Mouse (Mus musculus) cerebellum, postnatal 10 days (tissue): ENCODE results near the gene Rpl36al.
"Not testable (repeated sequence)": the region's sequence is repeated elsewhere in the genome, so short reads cannot be mapped to it uniquely, and the experiment has no call there.

Source experiments
- DNase-seq, 2 experiments: peaks; one replicate each; pipeline ENCODE4 v3.0.0; 2021; ENCODE audit warnings: mixed read lengths in 2 of 2

The Rpl36al gene

GRCm38 (mm10) chr12:69192637-69193036 lies 8.8 kb upstream of the Rpl36al start:
- no peak for DNase-seq

- no peak for DNase-seq
Observed at GRCm38 (mm10) chr12:69191396-69191795, 7.5 kb upstream of the Rpl36al start.

GRCm38 (mm10) chr12:69190522-69190921 lies 6.6 kb upstream of the Rpl36al start:
- peak; percentile 30 to 36 for DNase-seq

DNA sequence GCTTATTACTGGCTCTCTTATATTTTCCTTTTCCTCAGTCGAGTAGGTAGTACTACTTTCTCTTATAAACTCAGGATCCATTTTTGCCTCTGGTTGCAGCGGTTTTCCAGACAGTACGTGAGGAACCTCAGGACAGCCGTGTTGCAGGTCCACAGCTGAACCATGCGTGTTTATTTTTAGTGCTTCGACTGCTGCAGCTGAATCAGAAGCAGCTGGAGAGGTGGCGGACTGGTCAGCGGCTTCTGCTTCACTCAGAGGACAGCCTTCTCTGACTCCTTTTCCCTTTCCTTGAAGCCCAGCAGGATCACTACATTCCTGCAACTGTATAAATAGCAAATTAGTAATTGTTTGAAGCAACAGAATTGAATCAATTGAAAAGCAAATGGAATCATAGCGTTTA lies 6.2 kb upstream of the Rpl36al start:
- no peak for DNase-seq

DNA sequence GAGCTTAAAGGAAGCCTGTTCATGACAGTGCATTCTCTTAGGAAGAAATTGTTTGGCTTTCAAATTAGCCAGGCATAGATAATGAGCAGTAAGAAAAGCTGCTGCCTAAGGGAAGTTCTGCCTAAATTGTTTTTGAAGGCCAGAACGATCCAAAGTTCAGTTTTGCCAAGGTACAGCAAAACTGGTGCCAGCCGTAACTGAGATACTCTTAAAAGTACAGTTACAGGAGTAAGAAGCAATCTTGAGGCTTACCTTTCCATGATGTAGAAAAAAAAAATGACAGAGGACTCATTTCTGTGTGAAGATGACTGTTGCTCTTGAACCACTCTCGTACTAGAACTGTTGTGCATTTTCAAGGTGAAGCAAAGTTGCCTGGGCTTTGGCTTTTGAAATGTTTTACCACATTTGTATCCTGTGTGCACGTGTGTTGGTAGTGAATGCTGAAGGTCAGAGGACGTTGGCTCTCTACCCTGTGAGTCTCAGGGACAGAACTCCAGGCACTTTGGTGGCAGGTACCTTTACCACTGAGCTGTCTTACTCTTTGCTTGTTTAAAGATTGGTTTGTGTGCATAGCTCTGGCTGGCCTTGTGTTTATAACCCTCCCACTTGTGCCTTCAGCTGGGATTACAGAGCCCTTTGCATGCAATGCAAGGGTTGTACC lies 3.1 kb upstream of the Rpl36al start:
- no peak for DNase-seq

- DNase-seq: no peak
Observed at GRCm38 (mm10) chr12:69185371-69185770, 1.5 kb upstream of the Rpl36al start.

GRCm38 (mm10) chr12:69184342-69185295 lies 736 bp upstream of the Rpl36al start:
- DNase-seq: peak in 1 of 2 experiments; percentile 79

DNA sequence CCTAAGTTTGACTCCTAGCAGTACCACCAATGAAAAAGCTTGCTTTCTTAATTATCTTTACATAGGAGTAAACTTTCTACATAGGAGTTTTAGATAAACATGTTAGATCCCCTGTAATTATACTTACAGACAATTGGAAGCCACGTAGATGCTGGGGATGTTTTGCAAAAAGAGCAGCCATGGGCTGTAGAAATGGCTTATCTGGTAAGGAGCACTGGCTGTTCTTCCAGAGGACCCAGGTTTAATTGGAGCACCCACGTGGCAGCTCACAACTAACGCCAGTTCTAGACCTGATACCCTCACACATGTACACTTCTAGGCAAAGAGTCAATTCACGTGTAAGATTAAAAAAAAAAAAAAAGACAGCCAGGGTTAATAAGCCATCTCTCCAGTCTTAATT lies 2.1 kb downstream of the Rpl36al start:
- DNase-seq: no peak

DNA sequence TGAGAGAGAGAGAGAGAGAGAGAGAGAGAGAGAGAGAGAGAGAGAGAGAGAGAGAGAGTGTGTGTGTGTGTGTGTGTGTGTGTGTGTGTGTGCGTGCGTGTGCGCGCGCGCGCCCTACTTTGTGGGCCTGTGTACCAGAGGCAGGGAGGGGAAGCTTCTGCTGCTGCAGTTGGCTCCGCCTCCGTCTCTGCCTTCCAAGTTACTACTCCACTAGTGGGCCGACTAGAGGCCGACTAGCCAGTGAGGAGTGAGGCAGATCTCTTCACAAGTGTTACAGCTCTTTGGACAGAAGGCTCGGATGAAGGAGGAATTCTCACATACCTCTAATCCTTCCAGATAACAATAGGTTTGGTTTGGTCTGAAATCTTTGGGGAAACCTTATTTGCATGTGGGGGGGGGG lies 4.5 kb downstream of the Rpl36al start:
- DNase-seq: no peak

DNA sequence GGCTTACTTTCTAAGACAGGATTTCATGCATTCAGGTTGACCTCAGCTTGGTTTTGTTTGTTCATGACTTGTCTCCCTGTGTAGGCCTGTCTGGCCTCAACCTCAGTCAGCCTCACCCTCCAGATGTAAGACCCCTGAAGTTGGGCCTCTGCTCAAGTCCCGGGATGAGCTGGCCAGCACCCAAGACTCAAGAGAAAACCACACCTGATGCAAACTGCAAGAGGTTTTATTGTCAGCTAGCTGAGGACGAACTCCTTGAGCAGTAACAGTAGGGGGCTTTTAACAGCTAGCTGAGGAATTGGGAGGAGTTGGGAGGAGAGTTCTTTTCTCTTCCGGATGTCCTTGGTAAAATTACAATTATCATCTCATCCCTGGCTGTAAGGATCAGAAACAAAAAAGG lies 6.4 kb downstream of the Rpl36al start:
- no peak for DNase-seq

DNA sequence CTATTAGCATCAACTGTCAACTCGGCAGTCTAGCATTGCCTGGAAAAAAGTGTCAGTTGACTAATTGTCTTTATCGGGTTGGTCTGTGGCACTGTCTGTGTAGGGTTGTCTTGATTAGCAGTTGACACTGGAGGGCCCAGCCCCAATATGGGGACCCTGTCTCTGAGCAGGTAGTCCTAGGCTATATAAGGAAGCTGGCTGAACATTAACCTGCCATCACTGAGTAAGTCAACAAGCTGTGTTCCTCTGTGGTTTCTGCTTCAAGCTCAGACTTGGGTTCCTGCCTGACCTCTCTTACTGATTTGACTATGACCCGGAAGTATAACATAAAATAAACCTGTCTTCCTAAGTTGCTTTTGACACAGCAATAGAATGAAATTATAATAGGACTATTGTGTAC lies 7.9 kb downstream of the Rpl36al start:
- DNase-seq: no peak

DNA sequence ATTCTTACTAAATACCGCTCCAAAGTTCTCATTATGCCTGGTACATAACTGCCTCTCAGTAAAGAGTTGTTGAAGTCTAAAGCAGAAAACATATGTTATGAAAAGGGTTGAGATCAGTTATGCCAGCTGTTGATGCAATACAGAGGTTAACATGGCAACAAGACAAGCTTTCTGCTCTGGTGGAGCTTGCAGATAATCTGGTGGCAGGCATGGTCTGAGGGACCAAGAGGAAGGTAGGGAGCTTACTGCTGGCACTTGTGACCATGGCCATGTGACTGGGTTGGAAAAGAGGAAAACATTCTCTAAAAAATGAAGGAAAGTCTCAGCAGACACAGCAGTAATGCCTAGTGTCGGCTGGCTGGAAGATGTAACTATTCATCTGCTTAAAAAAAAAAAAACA lies 12.6 kb downstream of the Rpl36al start:
- no peak for DNase-seq

DNA sequence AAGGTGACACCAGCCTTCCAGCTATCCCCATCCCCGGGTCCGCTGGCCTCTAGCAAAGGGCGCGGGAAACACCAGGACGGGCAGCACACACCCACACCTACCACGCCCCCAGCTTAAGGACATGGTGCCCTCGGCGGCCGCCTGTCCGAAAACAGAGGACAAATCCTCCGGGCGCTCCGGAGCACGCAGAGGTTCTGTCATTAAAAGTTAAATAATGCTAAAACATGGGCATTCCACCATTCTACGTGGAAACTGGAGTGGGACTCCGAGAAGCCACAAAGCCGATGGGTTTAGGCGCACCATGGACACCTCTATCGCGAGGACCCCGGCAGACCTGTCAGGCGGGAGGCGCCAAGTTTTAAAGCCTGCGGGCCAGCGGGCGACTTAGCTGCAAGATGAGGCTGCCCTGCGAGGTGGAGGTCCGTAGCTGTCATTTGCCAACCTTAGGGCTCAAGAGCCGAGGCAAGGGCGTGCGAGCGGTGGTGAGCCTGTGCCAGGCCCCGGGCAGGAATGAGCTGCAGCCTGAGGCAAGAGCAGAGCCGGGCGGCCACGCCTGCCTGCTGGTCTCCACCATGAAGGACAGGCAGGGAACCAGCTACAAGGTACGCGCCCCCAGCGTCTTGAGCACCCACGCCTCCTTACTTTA lies 15.3 kb downstream of the Rpl36al start, which contains the start of gene Lrr1:
Gene Lrr1 (plus strand): TSS at position 354 of the 646 bp plus-strand sequence.
- DNase-seq: peak; percentile 89 to 93

- DNase-seq: no peak
Observed at GRCm38 (mm10) chr12:69167656-69168460, 16.0 kb downstream of the Rpl36al start.

GRCm38 (mm10) chr12:69166861-69167581 lies 16.9 kb downstream of the Rpl36al start:
- DNase-seq: not testable (repeated sequence)

GRCm38 (mm10) chr12:69164904-69165303 lies 19.0 kb downstream of the Rpl36al start:
- DNase-seq: no peak

- DNase-seq: not testable (repeated sequence)
Observed at GRCm38 (mm10) chr12:69163586-69163985, 20.3 kb downstream of the Rpl36al start.

- not testable (repeated sequence) for DNase-seq
Observed at GRCm38 (mm10) chr12:69160677-69161076, 23.2 kb downstream of the Rpl36al start.

GRCm38 (mm10) chr12:69159578-69159940 lies 24.3 kb downstream of the Rpl36al start:
- peak; percentile 16 to 76 for DNase-seq

GRCm38 (mm10) chr12:69158765-69159577 lies 24.9 kb downstream of the Rpl36al start, which contains the start of gene Rps29:
Rps29 (minus strand) TSS chr12:69159186.
- DNase-seq: peak; percentile 96 to 98

DNA sequence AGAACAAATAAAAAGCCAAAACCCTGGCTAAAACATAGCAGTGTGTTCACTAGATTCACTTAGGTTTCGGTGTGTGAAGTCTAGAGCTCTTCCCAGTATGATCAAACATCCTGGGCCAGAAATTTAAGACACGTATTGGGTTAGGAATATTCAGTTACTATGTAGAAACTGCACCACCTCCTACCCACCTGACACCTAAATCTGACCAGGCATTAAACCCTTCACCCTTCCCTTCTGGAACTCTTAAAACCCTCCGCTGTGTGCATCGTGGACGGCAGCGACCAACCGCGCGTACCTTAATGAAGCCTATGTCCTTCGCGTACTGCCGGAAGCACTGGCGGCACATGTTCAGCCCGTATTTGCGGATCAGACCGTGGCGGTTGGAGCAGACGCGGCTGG lies 25.5 kb downstream of the Rpl36al start:
- DNase-seq: no peak
